Mouse (Mus musculus) lung, embryonic 16.5 days (tissue): ENCODE results near the gene Ess2. TPM values are rescaled to one million over a fixed set of nuclear protein-coding genes. Genes with fewer than 3 reads are reported as not detected.

ENCODE experiments used
- ATAC-seq: fragments of 200-750 bp; cut with Nextera tagmentation; 2 replicates; pipeline ENCODE4 v1.8.0; 2017; ENCODE audit warnings: low read depth, mild to moderate bottlenecking, moderate library complexity
- H3K27ac ChIP-seq: fragments of 300-500 bp; sonication (generic); 2 replicates; pipeline ENCODE4 v1.5.1; 2014; ENCODE audit warnings: mild to moderate bottlenecking, control low read depth, low read length
- H3K27me3 ChIP-seq: fragments of 300-500 bp; sonication (generic); 2 replicates; pipeline ENCODE4 v1.6.1; 2014; ENCODE audit warnings: low read depth, low read length, mixed read lengths; ENCODE audit not compliant: control insufficient read depth, insufficient read depth
- H3K36me3 ChIP-seq: fragments of 300-500 bp; sonication (generic); 2 replicates; pipeline ENCODE4 v1.6.1; 2014; ENCODE audit warnings: low read length; ENCODE audit not compliant: control insufficient read depth, insufficient read depth
- H3K4me1 ChIP-seq: fragments of 300-500 bp; sonication (generic); replicated peaks from 2 replicates; pipeline ENCODE4 v1.6.1; 2014; ENCODE audit warnings: low read length, mixed read lengths; ENCODE audit not compliant: control insufficient read depth, insufficient read depth
- H3K4me2 ChIP-seq: fragments of 300-500 bp; sonication (generic); 2 replicates; pipeline ENCODE4 v1.6.1; 2014; ENCODE audit warnings: low read depth, low read length, control low read depth
- H3K4me3 ChIP-seq: fragments of 300-500 bp; sonication (generic); 2 replicates; pipeline ENCODE4 v1.5.1; 2014; ENCODE audit warnings: mild to moderate bottlenecking, low read length, control low read depth
- H3K9ac ChIP-seq: fragments of 300-500 bp; sonication (generic); 2 replicates; pipeline ENCODE4 v1.6.1; 2014; ENCODE audit warnings: low read length, control low read depth
- H3K9me3 ChIP-seq: fragments of 300-500 bp; sonication (generic); 2 replicates; pipeline ENCODE4 v1.6.1; 2016; ENCODE audit warnings: low read length; ENCODE audit not compliant: control insufficient read depth
- WGBS: fragments of 180-500 bp; shearing (Covaris S2); extraction: QIAGEN DNeasy Blood & Tissue Kit; methylation state at CpG from one replicate; pipeline ENCODE4 v1.1.7; 2014; 5-methylcytosine and 5-hydroxymethylcytosine counted together
- polyA plus RNA-seq: library from polyadenylated mRNA; unstranded; fragments of >200 nt; fragmentation: Nextera tagmentation; extraction: Ambion mirVana; gene quantifications from 2 replicates; pipeline ENCODE4 v1.2.1, GENCODE M21; 2015

The Ess2 gene
- polyA plus RNA-seq, 1 experiment from 2014 or later, result 42.0 TPM

DNA sequence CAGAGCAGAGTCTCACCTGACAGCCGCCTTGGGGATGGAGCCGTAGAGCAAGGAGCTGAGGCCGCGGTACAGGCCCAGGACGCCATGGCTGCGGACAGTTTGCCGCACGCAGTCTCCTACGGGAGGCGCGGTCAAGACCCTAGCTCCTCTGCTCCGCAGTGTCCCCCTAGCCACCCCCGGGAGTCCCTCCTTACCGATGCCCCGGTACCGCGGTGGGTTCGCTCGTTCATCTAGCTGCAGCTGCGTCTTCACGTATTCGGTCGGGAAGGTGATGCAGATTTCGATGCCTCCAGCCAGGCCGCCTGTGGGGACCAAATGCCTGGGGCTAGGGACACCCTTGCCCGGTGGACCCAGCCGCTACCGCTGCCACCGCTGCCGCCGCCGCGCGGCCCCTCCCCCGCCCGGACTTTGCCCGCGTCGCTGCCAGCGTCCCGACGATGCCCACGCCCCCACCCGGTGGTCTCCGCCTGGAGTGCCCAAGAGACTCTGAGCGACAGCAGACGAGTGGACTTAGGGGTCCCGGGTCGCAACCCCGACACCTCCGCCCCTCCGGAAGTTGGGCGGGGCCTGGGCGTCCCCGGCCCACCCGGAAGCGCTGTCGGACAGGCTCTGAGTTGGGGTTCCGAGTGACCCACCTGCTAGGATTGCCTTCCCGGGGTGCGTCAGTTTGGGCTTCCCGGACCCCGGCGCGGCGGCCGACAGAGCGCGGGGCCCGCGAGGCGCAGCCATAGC is 16.4 kb upstream of the Ess2 start:
- Histone ChIP-seq H3K27ac (peak overlapping the region; percentile 90), H3K27me3 (no peaks in the 10 kb centered on the region), H3K4me3 (peak overlapping the region; percentile 88), H3K9me3 (no peaks in the 10 kb centered on the region), H3K9ac (peak overlapping the region; percentile 85), H3K36me3 (peaks cover 6% of the 10 kb centered on the region), H3K4me1 (peaks cover 2% of the 10 kb centered on the region; the same call in 1 of the 2 replicates), H3K4me2 (peak overlapping the region; percentile 97)
- under 1% methylated on average over 62 of the region's 72 CpGs for WGBS
- ATAC-seq, result peak; percentile 50

DNA sequence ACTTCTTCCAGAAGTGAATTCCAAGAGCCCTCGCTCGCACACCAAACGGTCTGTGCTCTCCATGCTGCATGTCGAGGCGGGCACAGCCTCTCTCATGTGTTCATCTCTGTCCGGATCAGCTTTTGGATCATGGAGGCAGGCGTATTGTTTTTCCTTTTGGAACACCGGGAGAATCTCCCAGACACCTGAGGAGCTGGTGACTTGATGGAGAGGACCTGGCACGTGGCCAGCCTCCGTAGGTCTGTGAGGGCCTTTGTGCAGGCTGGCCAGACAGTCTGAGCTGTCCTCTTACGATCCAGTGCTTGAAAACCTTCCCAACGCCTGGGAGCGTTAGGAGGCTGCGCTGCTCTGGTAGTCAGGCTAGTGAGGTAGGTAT is 11.0 kb upstream of the Ess2 start:
- Histone ChIP-seq H3K9ac (peak overlapping the region; percentile 92), H3K4me2 (peak overlapping the region; percentile 96), H3K9me3 (no peaks in the 10 kb centered on the region), H3K4me3 (peak overlapping the region; percentile 90), H3K27me3 (peaks cover 19% of the 10 kb centered on the region), H3K36me3 (peaks cover 6% of the 10 kb centered on the region), H3K4me1 (peaks cover 9% of the 10 kb centered on the region), H3K27ac (peak overlapping the region; percentile 79)
- WGBS, result under 1% methylated on average over 14 of the region's 14 CpGs
- peak; percentile 4; the same call in 1 of the 2 replicates for ATAC-seq

DNA sequence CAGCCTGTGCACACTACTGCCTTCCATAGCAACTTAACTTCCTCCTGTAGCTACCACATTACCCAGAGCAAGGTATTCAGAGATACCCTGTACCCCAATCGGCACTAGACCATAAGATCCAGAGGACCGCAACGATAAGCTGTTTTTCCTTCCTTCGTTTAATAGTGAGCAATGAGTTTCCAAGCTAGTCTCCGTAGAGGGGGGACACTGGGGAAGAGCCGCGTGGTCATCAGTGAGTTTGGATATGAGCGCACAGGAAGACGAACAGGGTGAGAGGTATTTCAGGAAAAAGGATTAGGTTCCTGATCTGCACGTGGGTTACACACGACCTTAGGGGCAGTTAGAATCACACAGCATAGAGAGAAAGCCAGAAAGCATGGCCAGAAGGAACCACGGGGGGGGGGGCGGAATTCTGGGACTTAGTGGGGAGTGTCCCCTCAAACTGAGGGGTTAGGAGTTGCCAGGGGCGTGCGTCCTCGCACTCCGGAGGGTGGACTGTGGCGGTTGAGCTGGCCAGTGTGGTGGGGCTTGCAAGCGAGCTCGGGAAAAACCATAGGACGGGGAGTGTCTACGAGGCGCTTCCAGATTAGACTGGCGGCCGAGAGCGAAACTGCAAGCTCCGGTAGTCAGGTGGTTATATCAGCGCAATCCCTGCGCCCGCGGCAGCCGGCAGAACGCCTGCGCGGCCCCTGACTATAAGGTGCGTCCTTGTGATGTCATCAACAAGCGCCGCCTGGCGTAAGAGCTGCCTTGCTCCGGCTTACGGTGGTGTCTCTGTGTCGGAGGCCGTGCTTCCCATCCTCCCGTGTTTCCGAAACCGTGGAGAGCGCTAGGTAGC is 10.4 kb upstream of the Ess2 start:
- WGBS, result 2% methylated on average over 47 of the region's 47 CpGs
- peak overlapping the region; percentile 90 for H3K4me3 ChIP-seq
- H3K4me2 ChIP-seq, result peak overlapping the region; percentile 96
- H3K4me1 ChIP-seq, result peaks cover 9% of the 10 kb centered on the region
- ATAC-seq, result peak; percentile 98
- H3K9me3 ChIP-seq, result no peaks in the 10 kb centered on the region
- peak overlapping the region; percentile 79 for H3K27ac ChIP-seq
- peak overlapping the region; percentile 92 for H3K9ac ChIP-seq
- peaks cover 25% of the 10 kb centered on the region for H3K27me3 ChIP-seq
- H3K36me3 ChIP-seq, result peaks cover 6% of the 10 kb centered on the region

DNA sequence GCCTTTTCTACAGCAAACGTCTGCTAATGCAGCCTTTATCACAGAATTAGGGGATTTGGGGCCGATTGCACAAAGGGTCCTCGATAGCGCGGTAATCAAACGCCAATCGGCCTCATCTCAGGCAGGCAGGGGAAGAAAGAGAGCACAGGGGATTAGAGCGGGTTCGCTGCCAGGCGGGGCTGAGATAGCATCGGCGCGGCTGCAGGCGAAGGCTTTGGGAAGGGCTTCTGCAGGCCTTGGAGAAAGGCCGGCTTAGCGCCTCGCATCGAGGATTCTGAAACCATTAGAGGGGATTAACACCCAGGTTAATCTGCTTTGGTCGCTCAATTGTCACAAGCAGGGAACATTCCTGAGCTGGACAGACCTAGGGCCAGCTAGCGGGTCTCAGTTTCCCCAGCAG is 9.4 kb upstream of the Ess2 start:
- Histone ChIP-seq H3K36me3 (peaks cover 1% of the 10 kb centered on the region), H3K4me1 (peaks cover 9% of the 10 kb centered on the region), H3K4me3 (no peak overlapping the region), H3K9ac (peak overlapping the region; percentile 92), H3K27ac (no peak overlapping the region), H3K9me3 (no peaks in the 10 kb centered on the region), H3K27me3 (peaks cover 35% of the 10 kb centered on the region), H3K4me2 (peak overlapping the region; percentile 96)
- ATAC-seq, result no peak
- 16% methylated on average over 20 of the region's 20 CpGs for WGBS

DNA sequence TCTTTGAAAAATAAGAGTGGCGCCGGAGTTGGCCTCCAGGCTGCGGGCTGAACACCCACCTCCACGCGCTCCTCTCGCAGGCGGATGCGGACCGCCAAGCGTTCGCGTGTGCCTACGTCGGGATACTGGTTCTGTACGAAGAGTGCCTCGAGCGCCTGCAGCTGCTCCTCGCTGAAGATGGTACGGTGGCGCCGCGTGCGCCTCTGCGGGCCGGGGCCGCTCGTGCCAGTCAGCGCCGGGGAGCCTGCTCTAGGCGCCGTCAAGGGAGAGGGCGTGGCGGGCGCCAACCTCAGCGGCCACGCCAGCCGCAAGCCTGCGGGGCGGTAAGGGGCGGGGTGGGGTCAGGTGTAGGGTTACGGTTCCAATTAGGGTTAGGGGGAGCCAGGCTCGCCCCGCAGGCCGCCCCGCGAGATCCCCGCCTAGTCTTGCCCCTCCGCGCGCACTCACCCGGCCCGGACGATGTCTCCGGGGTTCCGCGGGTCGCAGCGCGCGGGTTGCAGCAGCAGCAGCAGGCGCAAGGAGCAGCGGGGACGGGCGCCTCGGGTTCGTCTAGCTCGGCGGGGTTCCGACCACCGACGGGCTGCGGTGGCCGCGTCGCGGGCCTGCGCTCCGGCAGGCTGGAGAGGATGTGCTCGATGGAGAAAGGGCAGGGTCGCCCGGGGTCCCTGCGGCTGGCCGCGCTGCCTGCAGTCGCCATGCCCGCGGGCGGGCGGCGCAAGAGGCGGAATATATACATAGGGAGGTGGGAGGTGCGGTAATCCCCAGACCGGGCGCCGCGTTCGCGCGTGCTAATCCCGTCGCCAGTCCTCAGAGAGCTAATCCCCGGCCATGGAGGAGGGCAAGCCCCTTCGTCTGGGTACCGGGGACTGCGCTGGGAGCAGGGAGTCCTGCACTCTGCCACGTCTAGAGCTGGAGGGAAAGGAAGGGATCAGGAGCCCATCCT is 3.4 kb upstream of the Ess2 start, which contains the start of gene Gsc2:
TSS of gene Gsc2 (minus strand) at position 753 of the 943 bp plus-strand sequence.
- no peaks in the 10 kb centered on the region for H3K9me3 ChIP-seq
- peak within 1 kb of the TSS; percentile 74 for H3K4me2 ChIP-seq
- under 1% methylated on average over 96 of the region's 106 CpGs for WGBS
- H3K4me1 ChIP-seq, result peaks cover 16% of the 10 kb centered on the region
- no peaks in the 10 kb centered on the region for H3K36me3 ChIP-seq
- H3K27me3 ChIP-seq, result peaks cover 64% of the 10 kb centered on the region
- peak within 1 kb of the TSS; percentile 47 for H3K4me3 ChIP-seq
- H3K9ac ChIP-seq, result 0 out of 2 replicates have a peak within 1 kb of the TSS, but pooled peaks have one; percentile 27
- H3K27ac ChIP-seq, result no peak within 1 kb of the TSS
- ATAC-seq, result no peak

DNA sequence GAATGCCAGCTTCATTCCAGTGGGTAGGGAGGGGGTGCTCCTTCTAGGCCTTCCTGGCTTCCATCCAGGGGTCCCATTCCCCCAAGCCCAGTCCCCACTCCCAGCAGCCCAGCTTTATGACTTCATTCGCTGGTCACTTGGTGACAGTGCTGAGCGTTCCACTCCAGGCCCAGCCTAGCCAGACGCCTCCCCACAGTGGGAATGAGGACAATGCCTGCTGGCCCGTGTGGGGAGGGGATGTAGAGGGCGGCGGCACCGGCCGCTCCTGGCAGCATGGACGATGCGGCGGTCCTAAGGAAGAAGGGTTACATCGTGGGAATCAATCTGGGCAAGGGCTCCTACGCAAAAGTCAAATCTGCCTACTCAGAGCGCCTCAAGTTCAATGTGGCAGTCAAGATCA is 12.7 kb downstream of the Ess2 start, which contains the start of the genes Dgcr2 and Tssk2:
TSS of gene Dgcr2 (minus strand) at position 101 of the 400 bp plus-strand sequence.
TSS of gene Tssk2 (plus strand) at position 176 of the 400 bp plus-strand sequence.
- no peak within 1 kb of the TSS for H3K27ac ChIP-seq
- H3K9ac ChIP-seq, result no peak within 1 kb of the TSS
- H3K27me3 ChIP-seq, result no peaks in the 10 kb centered on the region; the same call in 1 of the 2 replicates
- no peak for ATAC-seq
- 89% methylated on average over 14 of the region's 14 CpGs for WGBS
- no peaks in the 10 kb centered on the region for H3K4me1 ChIP-seq
- H3K4me2 ChIP-seq, result no peak within 1 kb of the TSS
- H3K4me3 ChIP-seq, result no peak within 1 kb of the TSS
- peaks cover 35% of the 10 kb centered on the region for H3K36me3 ChIP-seq
- H3K9me3 ChIP-seq, result no peaks in the 10 kb centered on the region

DNA sequence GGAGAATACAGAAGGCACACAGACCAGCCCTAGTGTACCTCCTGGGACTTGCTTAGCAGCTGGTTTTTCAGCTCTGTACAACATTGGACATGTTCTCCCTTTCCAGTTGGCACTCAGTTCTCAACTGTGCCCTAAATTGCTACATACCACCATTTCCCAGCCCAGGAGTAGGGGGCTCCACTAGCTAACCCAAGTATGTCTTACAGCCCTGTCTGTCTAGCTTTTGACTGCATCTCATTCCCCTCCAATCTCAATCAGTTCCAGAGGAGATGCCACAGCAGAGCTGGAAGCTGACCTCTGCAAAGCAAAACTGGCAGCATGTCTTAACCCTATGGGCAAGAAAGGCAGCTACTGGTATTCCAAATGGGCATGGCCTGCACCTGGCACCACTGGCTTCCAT is 15.1 kb downstream of the Ess2 start:
- ATAC-seq, result no peak

DNA sequence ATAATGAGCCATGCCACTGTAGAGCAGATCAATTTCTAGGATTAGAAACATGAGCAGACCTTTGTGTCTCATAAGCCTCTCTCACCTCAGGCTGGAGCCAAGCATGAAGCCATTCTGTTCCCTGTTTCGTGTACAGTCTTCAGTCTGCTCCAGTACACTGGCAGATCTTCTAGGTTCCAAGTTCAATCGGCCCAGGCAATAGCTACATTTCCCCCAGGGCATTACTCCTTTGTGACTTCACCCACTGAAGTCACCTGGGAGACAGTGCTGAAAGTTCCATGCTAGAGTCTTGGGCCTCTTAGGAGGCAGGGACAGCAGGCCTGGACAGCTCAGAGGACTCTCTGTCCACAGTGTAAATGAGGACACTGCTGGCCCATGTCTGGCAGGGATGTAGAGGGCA is 17.2 kb downstream of the Ess2 start, which contains the start of gene Tssk1:
TSS of gene Tssk1 (plus strand) at position 301 of the 400 bp plus-strand sequence.
- no peak for ATAC-seq

More for the DNA sequence above, 15.1 kb downstream of the Ess2 start:
- Histone ChIP-seq H3K27me3 (no peaks in the 10 kb centered on the region; the same call in 1 of the 2 replicates), H3K4me2 (no peak overlapping the region), H3K4me3 (no peak overlapping the region), H3K36me3 (peaks cover 14% of the 10 kb centered on the region), H3K9me3 (no peaks in the 10 kb centered on the region), H3K9ac (no peak overlapping the region), H3K4me1 (peaks cover 8% of the 10 kb centered on the region; the same call in 1 of the 2 replicates), H3K27ac (no peak overlapping the region)

More for the DNA sequence above, 17.2 kb downstream of the Ess2 start, which contains the start of gene Tssk1:
- Histone ChIP-seq H3K4me3 (no peak within 1 kb of the TSS), H3K9me3 (no peaks in the 10 kb centered on the region), H3K27me3 (no peaks in the 10 kb centered on the region; the same call in 1 of the 2 replicates), H3K36me3 (no peaks in the 10 kb centered on the region), H3K9ac (no peak within 1 kb of the TSS), H3K4me1 (peaks cover 18% of the 10 kb centered on the region), H3K27ac (no peak within 1 kb of the TSS), H3K4me2 (no peak within 1 kb of the TSS)
- WGBS, result 65% methylated on average over 2 of the region's 2 CpGs
